Mouse (Mus musculus): ENCODE results near the gene Ccsap.
A peak's percentile ranks its signal among the peaks of the same experiment; 100 is the strongest.

The Ccsap gene

GRCm38 (mm10) chr8:123859648-123860259, at the start of gene Ccsap:
Ccsap (minus strand) TSS chr8:123860209.
- DNase-seq = peak; percentile 60 to 66

- no peak for DNase-seq
These were observed 47.6 kb upstream of the Ccsap start for GRCm38 (mm10) chr8:123907604-123908003.

- no peak for DNase-seq
These were observed 42.6 kb upstream of the Ccsap start for GRCm38 (mm10) chr8:123902653-123903052.

- DNase-seq = peak in 1 of 2 experiments; percentile 38
These were observed 39.4 kb upstream of the Ccsap start for GRCm38 (mm10) chr8:123899366-123899765.

- DNase-seq = no peak
These were observed 38.6 kb upstream of the Ccsap start for GRCm38 (mm10) chr8:123898576-123898975.

DNA sequence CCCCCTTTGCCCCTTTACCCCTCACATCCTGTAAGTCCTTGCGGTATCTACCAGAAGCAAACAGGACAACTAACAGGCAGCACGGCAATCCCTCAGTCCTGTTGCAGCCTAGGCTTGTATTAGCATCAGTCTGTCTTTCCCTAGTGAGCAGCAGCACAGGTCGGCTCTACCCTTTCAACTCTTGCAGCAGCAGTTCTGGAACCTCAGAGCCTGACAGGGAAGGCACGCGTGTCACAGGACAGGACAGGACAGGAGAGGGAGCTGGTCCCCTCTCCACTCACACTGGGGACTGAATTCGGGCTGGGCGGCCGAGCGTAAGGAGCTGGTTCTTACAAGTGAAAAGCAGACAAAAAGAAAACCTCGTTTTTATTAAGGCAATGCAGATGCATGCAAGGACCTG, 36.8 kb upstream of the Ccsap start:
- DNase-seq = no peak

- no peak for DNase-seq
These were observed 36.4 kb upstream of the Ccsap start for GRCm38 (mm10) chr8:123896366-123896761.

DNA sequence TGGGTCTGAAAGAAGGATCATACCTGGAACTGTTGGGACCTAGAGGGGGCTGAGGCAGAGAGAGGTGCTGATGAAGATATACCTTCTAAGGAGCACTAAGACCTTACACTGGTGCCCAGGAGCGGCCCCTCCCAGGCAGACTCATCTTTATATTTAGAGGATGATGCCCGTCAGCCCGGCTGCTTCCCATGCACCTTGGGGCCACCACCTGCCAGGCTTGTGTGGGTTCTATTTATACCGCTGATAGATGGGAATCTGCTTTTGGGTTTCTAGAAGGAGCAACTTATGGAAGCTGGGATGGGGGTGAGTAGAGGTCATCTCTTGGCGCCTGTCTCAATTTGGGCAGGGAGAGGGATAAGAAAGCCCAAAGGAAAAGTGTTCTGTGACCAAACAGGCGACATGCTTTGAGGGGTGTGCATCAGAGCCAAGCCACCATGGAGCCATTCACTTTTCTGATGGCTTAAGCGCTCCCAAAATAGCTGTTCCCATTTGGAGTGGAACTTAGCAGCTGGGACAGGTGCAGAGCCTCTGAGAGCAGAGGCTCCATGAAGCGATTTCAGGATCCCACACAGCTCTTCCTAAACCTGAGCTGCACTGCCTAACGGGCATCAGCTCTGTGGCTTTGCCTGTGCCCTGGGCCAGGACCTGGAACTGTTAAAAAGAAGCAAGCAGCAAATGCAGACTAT, 35.8 kb upstream of the Ccsap start:
- DNase-seq = no peak

DNA sequence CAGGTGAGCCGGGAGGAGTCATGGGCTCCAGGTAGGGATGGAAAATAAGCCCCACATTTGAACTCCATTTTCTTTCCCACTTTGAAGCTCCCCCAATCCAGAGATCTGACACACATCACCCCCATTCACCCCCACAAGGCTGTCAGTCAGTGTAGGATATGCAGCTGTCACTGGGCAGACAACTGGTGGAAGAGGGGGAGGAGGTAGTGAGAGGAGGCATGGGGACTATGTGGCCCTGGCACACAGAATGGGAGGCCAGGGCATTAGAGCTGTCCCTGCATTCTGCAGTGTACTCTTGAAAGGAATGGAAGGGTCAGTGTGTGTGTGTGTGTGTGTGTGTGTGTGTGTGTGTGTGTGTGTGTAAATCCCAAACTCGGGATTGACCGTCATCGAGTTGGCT, 35.2 kb upstream of the Ccsap start:
- DNase-seq = no peak

DNA sequence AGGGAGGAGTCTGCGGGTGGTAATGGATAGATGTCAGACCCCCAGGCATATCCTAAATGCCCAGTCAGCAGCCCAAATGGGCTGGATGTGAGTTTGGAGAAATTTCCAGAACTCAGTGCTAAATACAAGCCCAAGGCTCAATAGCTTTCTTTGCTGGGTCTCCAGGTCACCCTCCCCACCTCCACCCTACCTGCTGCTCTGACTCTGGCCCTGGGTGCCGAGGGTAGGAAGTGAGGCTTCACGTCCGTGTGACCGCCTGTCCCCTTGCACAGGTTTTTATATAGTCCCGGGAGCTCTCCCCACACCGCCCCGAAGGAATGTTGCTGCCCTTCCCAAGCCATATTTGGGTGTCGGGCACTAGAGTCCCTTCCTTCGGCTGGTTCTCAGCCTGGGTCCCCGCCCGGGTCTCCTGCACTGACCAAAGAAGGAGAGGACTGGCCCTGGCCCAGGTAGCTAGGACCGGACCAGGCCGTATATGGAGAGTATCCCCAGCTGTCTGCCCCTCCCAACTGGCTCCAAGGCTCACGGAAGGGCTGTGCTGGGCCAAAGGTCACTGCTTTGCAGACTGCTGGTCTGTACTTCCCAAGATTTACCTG, 34.6 kb upstream of the Ccsap start, which contains the start of gene Acta1:
Acta1 (minus strand) TSS at position 250 of the 596 bp plus-strand sequence.
- no peak for DNase-seq

DNA sequence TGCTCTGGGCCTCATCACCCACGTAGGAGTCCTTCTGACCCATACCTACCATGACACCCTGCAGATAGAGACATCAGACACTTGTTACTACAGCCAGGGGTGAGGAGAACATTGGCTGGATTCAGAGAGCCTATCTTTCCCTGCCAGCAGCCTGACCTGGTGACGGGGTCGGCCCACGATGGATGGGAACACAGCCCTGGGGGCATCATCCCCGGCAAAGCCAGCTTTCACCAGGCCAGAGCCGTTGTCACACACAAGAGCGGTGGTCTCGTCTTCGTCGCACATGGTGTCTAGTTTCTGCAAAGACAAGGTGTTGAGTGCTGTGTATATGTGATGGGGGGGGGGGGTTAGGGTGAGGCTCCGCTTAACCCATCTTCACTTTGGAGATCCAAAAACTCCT, 33.4 kb upstream of the Ccsap start:
- no peak for DNase-seq

DNA sequence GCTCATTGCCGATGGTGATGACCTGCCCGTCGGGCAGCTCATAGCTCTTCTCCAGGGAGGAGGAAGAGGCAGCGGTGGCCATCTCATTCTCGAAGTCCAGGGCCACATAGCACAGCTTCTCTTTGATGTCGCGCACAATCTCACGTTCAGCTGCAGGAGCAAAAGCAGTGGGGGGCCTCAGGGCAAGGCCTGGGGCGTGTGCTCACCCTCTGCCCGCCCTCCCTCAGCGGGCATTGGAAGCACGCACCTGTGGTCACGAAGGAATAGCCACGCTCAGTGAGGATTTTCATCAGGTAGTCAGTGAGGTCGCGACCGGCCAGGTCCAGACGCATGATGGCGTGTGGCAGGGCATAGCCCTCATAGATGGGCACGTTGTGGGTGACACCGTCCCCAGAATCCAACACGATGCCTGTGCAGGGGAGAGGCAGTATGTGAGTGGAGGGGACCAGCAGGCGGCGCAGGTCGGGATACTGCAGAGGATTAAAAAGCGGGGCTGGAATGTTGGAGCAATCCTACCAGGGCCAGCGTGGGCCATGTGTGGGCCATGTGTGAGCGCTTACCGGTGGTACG, 32.7 kb upstream of the Ccsap start:
- no peak for DNase-seq

- DNase-seq = no peak
These were observed 32.0 kb upstream of the Ccsap start for GRCm38 (mm10) chr8:123891883-123892585.

DNA sequence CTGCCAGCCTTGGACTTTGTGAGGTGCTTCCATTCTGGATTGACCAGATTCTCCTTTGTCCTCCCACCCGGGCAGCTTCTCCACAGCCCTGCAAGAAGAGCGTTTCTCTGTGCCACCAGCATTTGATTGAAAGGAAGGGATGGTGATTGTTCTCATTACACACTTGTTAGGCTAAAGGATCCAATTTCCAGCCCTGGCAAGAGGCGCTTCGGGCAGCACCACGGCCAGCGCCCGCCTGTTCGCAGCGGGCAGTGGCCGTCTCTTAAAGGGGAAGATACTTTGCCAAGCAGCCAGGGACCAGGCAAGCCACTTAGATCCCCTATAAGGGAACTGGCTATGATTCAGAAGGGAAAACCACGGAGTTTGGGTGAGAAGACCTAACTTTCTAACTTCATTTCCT, 31.3 kb upstream of the Ccsap start:
- DNase-seq = peak; percentile 51 to 52

DNA sequence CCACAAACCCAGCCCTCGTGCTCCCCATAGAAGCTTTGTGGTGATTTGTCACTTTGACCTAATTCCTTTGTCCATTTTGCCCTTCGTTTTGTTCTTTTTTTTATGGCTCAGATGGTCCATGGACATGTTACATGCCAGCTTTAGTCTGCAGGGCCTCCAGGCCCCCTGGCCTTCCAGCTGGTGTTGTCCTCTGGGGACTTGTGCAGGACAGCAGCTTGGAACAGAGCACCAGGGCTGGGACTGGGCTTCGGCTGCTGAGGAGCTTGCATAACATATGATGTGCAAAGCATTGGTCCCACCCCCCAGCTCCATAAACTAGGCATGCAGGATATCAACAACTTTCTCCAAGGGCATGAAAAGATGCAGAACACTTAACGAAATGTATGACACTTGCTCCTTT, 29.8 kb upstream of the Ccsap start:
- no peak for DNase-seq

DNA sequence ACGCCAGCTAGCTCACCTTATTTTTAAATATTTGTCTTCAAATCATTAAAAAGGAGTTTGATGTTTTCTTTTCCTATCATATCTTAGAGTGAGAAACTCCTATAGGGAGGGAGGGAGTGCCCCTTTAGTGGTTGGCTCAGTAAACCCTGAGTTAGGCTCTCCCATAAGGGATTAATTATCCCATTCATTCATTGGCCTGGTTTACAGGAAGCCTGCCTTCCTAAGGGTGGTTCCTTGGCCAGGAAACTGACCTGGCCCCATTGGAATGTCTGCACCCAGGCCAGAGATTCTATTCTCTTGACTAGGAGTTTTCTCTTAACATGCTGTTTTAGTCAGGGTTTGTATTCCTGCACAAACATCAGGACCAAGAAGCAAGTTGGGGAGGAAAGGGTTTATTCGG, 27.9 kb upstream of the Ccsap start:
- DNase-seq = no peak

- no peak for DNase-seq
These were observed 27.2 kb upstream of the Ccsap start for GRCm38 (mm10) chr8:123887163-123887562.

- no peak for DNase-seq
These were observed 24.9 kb upstream of the Ccsap start for GRCm38 (mm10) chr8:123884721-123885565.

- no peak for DNase-seq
These were observed 23.1 kb upstream of the Ccsap start for GRCm38 (mm10) chr8:123883094-123883493.

DNA sequence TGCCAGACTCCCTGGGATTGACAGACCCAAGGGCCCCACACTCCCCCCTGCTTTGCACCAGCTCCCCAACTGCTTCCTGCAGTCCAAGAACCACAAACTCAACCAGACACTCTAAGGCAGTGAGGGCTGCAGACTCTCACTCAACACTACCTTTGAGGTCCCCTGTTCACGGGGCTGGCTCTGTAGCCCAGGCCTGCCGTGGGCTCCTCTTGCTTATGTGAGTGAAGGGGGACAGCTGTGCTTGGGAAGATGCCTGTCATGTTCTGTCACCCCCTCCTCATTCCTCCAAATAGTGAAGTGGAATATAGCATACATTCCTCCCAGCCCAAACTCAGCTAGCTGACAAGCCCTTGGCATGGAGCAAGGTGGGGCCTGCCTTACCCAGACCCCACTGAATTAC, 22.4 kb upstream of the Ccsap start:
- no peak for DNase-seq

DNA sequence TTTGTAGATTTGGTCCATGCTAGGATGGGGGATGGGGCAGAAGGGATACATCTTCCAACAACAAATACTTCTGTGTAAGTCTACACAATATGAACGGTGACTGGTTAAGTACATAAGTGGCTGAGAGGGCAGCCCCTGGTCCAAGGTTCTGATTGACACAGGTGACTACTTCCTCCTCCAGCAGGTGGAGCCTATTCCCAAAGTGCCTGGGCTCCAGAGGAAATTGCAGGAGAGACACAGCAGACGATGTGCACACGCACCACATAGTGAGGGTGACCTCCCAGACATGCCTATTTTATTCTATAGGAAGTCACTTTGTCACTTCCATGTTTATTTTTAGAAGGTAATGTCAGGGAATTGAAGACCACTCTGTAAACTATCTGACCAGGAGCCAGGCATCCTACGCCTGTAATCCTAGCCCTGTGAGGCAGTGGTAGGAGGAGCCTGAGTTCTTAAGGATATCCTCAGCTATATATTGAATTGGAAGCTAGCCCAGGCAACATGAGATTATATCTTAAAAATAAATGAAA, 20.9 kb upstream of the Ccsap start:
- no peak for DNase-seq

DNA sequence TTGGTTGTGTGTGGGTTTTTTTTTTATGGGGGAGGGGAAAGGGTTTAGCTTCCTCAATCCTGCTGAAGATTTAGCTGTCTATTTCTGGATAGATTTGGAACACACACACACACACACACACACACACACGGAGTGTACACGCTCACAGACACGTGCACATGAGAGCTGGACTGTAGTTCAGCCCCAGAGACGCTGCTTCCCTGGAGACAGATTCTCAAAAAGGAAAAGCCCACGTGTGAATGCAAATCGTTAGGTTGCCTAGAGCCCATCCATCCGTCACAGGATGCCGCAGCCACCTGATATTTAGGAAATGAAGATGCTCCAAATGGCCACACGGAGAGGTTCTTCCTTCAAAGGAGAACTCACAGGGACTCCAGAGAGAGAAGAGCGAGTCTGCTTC, 20.3 kb upstream of the Ccsap start:
- DNase-seq = no peak
